Mouse (Mus musculus): ENCODE measurements around the gene Acbd6.

- no peak for TF ChIP-seq CTCF (IDR thresholded peaks at IDR 0.05; ENCODE audit: extremely low read depth, insufficient read length, insufficient replicate concordance, low read depth, low read length)
- TF ChIP-seq POLR2A (IDR thresholded peaks at IDR 0.05; ENCODE audit: low read depth, low read length) = no peak
These were observed 24.9 kb upstream of the Acbd6 start for GRCm38 (mm10) chr1:155532833-155533688.

Data from small intestine, adult 2 months (tissue).